Mouse (Mus musculus): Measurements from ENCODE around the gene Prok1.

DNA sequence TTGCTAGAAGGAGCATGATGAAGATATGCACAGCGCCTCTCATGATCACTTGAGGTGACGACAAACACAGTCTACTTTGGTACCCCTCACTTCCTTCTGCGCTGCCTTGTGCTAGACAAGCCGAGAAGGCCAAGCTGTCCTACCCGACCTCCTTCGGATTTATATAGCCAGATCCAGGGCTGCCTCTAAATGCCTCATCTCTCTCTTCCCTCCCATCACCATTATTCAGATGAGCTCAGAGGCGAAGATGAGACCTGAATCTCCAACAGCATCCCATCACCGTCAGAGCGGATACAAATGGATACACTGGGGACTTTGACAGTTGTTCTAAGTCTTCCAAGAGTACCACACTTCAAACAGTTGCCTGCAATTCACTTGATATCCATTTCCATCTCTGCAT lies at the start of gene Prok1:
- TF ChIP-seq JUND (conservative IDR thresholded peaks at IDR 0.05; ENCODE audit: low read depth, low read length): no peak
- TF ChIP-seq CTCF (conservative IDR thresholded peaks at IDR 0.05 in 1 of 2, IDR thresholded peaks at IDR 0.05 in 1 of 2; ENCODE audit: low read depth in 2 of 2, low read length in 2 of 2): no peak
- TF ChIP-seq POLR2A (IDR thresholded peaks at IDR 0.05; ENCODE audit: low read depth, low read length): no peak

Measured in CH12.LX (cell line).